Mouse (Mus musculus) spleen, postnatal 14 days (tissue): ENCODE data around the gene Sema4f.

Experiments used
- DNase-seq, 2 experiments: peaks; one replicate each; pipeline ENCODE4 v3.0.0; 2021 to 2022; ENCODE audit warnings: low spot score in 2 of 2

Sema4f gene

GRCm38 (mm10) chr6:82939167-82939912, at the start of gene Sema4f:
Gene Sema4f (minus strand): TSS chr6:82939769.
- DNase-seq: no peak

DNA sequence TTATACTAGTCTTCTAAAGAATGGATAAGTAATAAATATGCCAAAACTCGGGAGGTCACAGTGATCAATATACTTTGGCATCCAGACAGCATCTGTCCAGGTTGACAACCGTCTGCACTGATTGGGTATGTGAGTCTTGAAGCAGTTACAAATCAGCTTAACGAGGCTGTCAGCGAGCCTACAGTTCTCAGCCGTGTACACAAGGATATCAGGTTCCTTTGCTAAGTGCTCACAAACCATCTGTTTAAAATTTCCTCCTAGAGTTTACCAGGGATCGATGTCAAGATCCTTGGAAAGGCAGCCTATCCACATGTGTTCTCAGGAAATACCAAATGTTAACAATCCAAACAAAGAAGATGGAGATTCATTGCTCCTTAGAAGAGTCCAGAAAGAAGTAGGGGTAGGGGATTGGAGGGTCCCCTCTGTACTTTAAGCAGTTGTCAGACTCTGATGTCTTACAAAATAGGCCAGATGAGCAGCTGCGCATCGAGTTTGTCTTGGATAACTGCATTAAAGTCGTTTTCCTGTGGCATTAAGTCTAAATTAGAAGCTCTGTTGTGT, 47.9 kb upstream of the Sema4f start:
- DNase-seq: no peak

GRCm38 (mm10) chr6:82971031-82971430, 31.5 kb upstream of the Sema4f start:
- peak in 1 of 2 experiments; percentile 5 for DNase-seq

DNA sequence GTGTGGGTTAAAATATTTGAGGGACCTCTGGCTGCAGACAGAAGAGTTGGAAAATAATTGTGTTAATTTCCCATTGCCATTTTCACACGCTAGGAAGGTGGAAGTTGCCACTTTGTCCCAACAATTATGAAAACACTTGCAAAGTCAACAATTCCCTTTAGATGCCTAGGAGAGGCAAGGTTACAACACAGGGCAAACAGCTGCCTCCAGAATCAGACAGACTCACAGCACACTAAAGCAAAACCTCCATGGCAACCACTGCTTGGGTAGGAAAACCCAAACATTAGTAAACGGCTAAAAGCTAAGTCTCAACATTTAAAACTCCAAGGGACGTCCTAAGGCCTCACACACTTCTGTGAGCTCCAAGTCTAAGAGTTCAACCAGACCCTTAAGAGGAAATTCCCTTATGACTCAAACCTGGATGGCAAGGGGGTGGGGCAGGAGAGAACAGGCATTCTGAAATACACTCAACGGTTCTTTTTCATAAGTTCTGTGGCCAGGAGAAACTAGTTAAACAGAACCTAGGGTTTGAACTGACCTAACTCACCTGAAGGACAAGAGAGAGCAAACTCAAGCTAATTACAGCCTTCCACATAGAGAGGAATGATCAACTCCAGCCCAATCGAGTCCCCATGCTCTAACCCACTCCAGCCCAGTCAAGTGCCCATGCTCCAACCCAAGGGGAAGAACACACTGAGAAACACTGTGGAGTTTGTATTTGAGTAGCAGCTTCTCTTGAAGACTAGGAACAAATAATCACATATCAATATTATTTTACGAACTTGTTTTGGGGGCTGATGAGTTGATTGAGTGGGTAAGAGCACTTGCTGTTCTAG, 29.9 kb upstream of the Sema4f start:
- DNase-seq: no peak

DNA sequence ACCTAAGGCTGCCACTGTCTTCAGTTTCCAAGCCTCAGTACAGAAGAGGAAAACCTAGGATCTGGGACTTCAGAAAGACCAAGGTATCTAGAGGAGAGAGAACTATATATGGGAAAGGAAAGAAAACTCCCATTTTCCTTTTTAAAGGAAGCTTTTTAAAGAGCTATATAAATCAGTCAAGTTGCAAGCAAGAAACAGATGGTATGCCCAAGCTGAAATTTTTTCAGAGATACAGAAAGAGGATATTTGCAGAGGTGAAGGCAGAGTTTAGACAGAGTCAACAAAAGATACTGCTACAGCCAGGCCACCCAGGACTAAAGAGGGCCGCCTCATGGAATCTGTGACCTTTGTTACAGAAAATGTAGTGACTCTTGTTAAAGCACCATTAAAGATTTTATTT, 22.1 kb upstream of the Sema4f start:
- DNase-seq: no peak

- DNase-seq: no peak
Observed at GRCm38 (mm10) chr6:82956553-82957251, 17.1 kb upstream of the Sema4f start.

- no peak for DNase-seq
Observed at GRCm38 (mm10) chr6:82946651-82947050, 7.1 kb upstream of the Sema4f start, which contains the start of gene M1ap. Gene M1ap (plus strand): TSS chr6:82946902.

- no peak for DNase-seq
Observed at GRCm38 (mm10) chr6:82945750-82946149, 6.2 kb upstream of the Sema4f start.

- DNase-seq: no peak
Observed at GRCm38 (mm10) chr6:82940765-82941164, 1.2 kb upstream of the Sema4f start.

DNA sequence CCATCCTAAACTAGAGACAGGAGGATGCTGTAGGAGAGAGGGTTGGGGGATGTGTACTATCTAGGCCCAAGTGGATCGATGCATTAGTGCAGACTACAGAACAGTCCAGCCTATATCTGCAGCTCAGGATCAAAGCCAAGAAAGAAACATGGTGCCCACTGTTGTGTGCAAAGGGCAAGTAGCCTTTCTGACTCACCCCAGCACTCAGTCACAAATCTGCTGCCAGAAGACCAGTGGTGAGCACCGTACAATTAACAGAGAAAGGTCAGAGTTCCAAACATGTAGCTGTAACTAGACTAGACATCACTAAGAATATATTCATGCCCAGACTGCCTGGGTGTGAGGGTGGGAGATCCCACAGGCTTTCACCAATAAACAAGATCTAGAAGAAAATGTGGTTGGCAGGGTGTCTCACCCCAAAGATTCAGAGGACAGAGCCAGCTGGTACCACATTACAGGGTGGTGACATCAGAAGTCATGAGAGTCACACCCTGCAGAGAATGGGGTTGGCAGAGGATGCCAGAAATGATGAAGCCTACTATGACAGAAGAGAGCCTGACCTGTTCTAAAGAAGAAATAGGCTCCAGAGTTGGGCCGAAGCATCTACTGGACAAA, 4.8 kb downstream of the Sema4f start:
- no peak for DNase-seq

- no peak for DNase-seq
Observed at GRCm38 (mm10) chr6:82927617-82928016, 12.0 kb downstream of the Sema4f start.

GRCm38 (mm10) chr6:82926528-82926927, 13.0 kb downstream of the Sema4f start:
- DNase-seq: no peak

DNA sequence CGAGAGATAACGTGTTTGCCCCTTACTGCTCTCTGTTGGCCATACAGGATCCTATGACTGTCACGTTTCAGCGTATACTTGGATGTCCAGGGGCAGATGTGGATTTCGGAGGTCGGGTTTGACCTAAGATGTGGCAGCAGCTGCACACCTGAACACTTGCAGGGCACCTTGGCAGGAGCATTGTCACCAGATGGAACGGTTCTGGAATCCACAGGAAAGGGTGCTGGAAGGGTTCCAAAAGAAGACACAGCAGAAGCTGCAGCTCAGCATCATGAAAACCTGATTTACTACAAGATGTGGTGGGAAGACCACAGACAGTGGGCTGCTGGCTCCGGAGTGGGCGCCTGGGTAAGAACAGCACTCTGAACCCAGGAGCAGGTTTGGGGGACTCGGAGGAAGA, 13.5 kb downstream of the Sema4f start:
- no peak for DNase-seq

DNA sequence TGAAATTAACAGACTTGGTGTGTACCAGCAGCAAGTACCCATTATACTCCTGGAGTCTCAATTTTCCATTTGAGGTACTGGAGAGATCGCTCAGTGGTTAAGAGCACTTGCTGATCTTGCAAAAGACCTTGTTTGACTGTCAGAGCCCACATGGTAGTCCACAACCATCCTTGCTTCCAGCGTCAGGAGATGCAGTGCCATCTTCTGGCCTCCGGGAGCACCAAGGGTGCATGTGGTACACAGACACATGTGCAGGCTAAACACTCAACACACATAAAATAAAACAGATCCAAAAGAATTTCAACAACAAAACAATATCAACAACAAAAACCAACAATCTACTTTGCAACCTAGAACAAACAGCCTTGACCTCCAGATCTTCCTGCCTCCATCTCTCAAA, 14.6 kb downstream of the Sema4f start:
- no peak for DNase-seq

DNA sequence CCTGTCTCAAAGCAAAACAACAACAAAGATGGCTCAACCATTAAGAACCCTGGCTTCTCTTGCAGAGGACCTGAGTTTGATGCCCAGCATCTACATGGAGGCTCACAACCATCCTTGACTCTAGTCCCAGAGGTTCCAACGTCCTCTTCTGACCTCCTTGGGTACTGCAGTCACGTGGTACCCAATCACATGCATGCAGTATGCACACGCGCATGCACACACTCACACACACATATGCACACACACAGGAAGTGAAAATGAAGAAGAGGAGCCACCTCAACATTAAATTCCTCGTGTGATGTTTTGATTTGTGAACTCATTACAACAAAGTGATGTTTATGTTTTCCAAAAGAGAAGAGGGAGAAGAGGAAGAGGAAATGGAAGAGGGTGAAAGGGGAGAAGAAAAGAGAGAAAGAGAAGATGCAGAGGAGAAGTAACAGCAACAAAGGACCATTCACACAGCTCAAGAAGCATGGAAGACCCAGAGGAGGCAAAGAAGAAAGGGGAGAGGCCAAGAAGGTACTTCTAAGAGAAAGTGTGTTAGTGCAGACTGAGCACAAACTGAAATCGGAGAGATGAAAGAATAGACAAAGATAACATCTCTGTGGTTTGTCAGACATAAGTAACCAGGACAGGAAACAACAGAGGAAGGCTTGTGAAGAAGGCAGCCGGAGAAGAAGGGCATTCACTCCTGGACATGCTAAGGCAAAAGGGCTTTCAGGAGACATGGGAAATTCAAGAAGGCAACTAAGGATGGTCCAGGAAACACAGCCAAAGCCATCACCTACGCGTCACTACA, 17.9 kb downstream of the Sema4f start:
- no peak for DNase-seq

DNA sequence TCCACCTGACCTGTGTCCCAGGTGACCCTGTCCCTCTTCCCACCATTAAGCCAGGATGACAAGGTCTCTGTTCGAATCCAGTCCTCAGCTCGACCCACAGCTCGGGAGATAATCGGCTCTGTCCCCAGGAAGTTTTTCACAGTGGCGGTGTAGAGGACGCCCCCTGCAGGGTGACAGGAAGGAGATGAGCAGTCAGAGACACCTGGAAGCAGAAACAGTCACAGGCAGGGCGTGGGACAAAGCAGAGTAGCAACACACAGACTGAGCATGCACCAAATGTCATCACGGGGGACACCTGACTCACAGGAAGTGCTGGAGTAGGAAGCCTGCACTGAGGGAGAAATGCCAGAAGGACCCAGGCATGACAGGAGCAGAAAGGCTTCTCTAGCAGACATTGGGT, 20.0 kb downstream of the Sema4f start:
- no peak for DNase-seq

DNA sequence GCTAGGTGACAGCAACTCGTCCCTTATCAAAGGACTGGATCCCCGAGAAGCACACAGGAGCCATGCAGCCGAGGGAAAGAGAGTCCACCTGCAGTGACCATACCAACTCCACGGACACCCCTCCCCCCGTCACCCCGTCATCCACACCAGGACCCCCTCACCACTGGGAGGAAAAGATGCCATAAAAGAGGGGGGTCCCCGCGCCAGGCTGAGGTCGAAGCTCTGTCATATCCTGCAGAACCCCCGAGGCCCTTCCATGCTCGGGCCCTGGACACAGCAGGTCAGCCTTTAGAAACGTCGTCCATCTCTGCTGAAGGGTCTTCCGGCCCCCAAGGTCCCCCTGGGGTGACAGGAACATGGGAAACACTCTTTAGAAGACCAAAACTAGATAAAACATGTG, 21.2 kb downstream of the Sema4f start:
- no peak for DNase-seq

- peak in 1 of 2 experiments; percentile 26 for DNase-seq
Observed at GRCm38 (mm10) chr6:82917778-82918129, 21.8 kb downstream of the Sema4f start.

GRCm38 (mm10) chr6:82917076-82917777, 22.3 kb downstream of the Sema4f start:
- no peak for DNase-seq

DNA sequence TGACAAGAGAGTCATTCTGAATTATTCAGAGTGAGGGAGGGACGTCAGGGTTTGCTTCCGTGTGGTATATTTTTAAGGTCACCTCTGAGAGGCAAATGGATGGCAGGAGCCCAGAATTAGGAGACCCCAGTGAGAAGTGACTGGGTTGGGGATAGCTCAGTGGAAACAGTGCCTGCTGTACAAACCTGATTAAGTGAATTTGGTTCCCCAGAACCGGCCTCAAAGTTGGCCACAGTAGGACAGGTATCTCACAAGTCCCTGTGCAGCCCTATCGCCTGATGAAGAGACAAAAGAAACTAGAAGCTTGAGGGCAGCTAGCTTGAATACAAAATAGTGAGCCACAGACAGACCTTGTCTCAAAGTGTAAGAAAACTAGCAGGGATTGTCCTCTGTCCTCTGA, 23.1 kb downstream of the Sema4f start:
- DNase-seq: no peak
